Mouse (Mus musculus): ENCODE data around the gene Cnksr1.

Cnksr1 gene

GRCm38 (mm10) chr4:134252911-134253721, 14.9 kb upstream of the Cnksr1 start:
- DNase-seq = no peak

GRCm38 (mm10) chr4:134252131-134252910, 14.1 kb upstream of the Cnksr1 start:
- DNase-seq = no peak

- peak; percentile 71 for DNase-seq
Observed at GRCm38 (mm10) chr4:134251241-134252130, 13.3 kb upstream of the Cnksr1 start.

- DNase-seq = no peak
Observed at GRCm38 (mm10) chr4:134250930-134251240, 12.7 kb upstream of the Cnksr1 start.

DNA sequence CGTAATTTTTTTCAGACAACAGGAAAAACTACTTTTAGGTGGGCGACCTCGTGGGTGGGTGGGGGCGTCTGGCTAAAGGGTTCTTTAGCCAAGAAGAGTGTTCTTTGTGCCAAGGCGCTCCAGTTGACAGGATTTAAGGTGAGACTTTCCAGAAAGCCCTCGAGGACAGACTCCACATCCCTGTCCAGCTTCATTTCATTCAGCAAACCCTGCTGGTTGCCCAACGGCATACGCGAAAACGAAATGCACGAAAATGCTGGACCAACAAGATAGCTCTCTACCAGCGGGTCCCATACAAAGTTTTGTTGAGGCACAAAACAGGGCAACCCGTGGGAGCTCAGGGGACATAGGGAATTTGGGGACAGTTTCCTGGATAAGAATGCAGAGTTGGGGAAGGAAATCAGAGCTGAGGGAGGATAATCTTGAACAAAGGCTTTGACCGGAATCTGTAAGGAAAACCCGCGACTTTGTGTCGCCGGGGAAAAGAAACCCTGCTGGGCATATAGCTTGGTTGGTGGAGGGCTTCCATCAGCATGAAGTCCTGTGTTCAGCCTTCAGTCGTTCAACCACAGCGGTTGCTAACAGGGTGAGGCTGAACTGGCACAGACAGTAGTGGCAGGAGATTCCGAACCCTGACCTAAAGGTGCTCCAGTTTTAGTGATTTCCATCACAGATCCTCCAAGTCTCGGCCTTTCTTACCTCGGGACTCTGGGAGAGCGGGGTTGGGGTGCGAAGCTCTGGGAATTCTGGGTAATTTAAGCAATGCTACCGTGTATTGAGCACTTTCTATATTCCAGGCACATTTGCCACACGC, 12.1 kb upstream of the Cnksr1 start:
- DNase-seq = no peak

GRCm38 (mm10) chr4:134249651-134250050, 11.5 kb upstream of the Cnksr1 start:
- DNase-seq = peak; percentile 83

GRCm38 (mm10) chr4:134246719-134247258, 8.6 kb upstream of the Cnksr1 start, which contains the start of gene Gm30191:
Gene Gm30191 (plus strand): TSS chr4:134246935.
- DNase-seq = no peak

GRCm38 (mm10) chr4:134246256-134246655, 8.1 kb upstream of the Cnksr1 start:
- no peak for DNase-seq

DNA sequence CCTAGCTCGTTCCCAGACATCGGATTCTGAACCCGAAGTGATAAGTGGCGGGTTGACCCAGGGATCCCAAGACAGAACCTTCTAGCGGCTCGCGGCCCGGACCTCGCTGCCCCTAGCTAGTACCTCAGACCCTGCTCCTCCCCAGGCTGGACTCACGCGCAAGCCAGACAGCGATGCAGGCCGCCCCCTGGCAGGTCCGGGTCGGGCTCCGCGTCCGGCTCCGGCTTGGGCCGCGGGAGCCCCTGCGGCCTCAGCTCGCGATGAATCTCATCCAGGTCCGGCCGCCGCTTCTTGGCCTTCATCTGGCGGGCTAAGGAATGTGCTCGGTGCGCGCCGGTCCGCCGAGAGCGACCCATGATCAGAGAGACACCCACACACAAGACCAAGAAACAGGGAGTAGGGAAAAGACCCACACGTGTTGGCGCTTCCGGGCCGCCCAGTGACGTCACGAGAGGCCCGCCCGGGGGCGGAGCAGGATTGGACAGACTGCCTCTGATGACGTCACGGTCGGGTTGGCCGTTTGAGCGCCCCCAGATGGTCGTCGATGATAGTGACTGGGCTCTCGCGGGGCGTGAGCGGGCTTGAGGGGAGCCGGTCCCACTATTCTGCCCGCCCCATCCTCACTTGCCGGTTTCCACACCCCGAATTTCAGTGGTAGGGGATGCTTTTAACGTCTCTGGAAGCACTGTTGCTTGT, 7.1 kb upstream of the Cnksr1 start, which contains the start of gene Zfp593:
Gene Zfp593 (minus strand): TSS at position 445 of the 696 bp plus-strand sequence.
- peak; percentile 97 for DNase-seq

DNA sequence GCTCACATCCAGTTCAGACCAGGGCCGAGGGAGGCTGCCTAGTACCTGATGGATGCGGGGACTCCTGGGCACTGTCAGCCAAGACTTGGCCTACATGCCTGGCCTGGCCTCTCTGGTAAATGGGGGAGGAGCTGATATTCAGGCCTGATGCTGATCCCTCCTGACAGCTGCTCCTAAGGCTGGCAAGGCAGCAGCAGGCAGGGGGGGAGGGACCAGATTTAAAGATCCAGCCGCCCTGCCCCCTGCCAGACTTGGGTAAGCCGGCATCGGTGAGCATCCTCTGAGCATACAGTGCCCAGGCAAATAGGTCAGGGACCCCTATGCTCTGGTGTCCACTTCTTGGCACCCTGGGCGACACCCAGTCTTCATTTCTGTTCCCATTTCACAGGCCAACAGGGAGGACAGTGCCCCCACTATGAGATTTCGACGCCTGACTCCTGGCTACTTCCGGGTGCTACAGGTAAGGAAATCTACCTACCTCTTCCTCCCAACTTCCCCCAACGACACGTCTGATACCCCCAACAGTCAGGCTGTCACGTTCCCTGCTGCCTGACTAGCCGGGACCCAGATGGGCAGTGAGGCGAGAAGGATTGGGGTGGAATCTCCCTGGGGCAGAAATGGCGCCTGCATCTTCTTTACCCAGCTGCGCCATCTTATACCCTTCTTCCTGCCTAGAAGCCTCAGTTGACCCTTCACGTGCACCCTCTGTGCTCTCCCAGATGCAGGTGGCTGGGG, 5.5 kb upstream of the Cnksr1 start, which contains the start of gene E130218I03Rik:
Gene E130218I03Rik (plus strand): TSS at position 147 of the 735 bp plus-strand sequence.
- no peak for DNase-seq

DNA sequence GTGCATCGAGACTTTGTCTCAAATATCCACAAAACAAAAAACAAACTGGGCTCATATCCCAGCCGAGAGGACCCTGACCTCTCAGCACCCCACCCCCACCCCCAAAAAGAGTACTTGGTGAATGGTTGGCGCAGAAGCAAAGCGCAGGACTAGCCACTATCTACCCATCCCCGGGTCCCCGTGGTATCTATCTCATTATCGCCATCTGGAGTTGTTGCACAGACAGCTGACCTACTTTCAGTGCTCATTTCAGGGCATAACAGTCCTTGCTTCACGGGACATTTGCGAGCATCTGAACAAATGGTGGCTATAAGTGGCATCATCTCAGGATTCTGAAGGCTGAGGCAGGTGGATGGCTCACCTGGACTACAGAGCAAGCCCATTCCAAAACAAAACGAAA, 487 bp upstream of the Cnksr1 start:
- DNase-seq = no peak

- DNase-seq = no peak
Observed at GRCm38 (mm10) chr4:134237582-134238278, 469 bp downstream of the Cnksr1 start.

DNA sequence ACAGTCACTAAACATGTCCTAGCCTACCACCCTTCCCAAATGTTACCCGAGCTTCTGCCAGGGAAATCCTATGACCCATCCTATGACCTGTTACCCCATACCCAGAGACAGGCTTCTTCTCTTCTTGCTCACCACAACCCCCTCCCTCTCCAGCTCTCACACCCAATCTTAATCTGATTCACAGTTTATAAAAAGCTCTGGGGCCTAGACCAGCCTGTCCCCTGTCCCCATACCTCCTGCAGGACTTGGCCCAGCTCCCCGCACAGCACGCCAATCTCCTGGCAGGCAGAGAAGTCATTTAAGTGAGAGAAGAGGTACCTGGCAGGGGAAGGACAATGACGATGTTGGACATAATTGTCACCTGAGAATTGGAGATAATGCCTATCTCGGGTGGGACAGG, 3.3 kb downstream of the Cnksr1 start:
- DNase-seq = no peak

GRCm38 (mm10) chr4:134230431-134230830, 7.8 kb downstream of the Cnksr1 start:
- DNase-seq = no peak

GRCm38 (mm10) chr4:134227194-134227593, 11.0 kb downstream of the Cnksr1 start, which contains the start of gene Catsper4:
Gene Catsper4 (minus strand): TSS chr4:134227383.
- no peak for DNase-seq

DNA sequence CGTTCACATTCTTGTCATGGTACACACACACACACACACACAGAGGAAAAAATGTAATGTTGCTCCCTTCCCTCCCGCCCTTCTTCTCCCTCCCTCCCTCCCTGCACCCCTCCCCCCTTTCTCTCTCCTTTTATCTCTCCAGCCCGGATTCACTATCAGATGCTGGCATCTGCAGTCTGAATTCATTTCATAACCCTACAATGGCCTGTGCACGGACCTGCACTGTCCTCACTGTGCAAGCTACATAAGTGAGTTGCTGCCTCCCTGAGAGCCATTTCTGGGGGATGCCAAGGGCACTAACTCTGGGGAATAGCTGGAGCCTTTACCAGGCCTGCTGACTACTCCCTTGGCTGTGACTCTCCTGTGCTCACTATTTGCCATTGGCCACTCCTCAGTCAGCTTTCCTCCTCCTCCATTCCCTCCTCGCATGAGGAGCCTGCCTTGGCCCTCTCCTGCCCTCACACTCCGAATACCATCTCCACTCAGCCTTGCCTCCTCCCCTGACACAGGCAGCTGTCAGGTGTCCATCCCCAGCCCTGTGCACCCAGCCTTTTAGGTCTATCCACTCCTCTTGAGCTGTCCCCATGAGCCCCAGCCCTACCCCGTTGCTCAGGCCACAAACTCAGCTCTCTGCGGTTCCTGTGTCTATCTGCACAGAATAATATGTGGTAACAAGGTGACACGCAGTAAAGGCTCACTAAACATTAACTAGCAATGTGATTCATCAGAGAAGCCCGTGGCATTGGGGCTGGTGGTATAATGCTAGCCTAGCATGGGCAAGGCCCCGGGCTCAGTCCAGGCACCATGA, 15.2 kb downstream of the Cnksr1 start:
- no peak for DNase-seq

DNA sequence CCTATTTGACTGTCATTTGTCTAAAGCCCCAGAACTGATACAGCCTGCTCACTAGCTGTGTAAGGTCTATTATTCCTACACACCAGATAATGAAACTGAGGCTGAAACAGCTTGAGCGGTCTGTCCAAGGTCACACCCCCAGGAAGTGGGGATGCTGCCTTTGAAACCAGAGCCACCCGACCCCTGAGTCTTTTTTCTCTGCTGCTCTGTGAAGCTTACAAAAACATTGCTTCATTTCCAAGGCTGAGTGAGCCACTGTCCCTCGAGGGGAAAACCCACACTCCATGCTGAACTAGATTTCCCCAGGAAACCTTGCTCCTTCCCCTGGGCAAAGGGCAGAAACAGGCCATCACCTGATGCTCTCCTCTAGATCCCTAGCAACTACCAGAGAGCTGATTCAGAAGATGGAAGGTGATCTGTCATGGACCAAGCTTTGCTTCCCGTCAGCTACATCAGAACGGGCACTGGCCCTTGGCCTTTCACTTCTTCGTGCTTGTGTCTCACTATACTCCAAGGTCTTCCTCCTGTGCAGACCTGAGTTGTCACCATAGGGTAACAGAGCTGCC, 31.6 kb downstream of the Cnksr1 start:
- DNase-seq = no peak

GRCm38 (mm10) chr4:134203340-134203896, 34.8 kb downstream of the Cnksr1 start:
- DNase-seq = no peak

Data from right cerebral cortex, postnatal 14 days (tissue).